Mouse (Mus musculus): ENCODE measurements around the gene Eef1akmt2. TPM values are rescaled to one million over a fixed set of nuclear protein-coding genes. Genes with fewer than 3 reads are reported as not detected.

Gene Eef1akmt2
- 84.6 and 88.5 TPM in 2 replicates for polyA plus RNA-seq (2015; fragmentation: Nextera tagmentation; extraction: Ambion mirVana)

DNA sequence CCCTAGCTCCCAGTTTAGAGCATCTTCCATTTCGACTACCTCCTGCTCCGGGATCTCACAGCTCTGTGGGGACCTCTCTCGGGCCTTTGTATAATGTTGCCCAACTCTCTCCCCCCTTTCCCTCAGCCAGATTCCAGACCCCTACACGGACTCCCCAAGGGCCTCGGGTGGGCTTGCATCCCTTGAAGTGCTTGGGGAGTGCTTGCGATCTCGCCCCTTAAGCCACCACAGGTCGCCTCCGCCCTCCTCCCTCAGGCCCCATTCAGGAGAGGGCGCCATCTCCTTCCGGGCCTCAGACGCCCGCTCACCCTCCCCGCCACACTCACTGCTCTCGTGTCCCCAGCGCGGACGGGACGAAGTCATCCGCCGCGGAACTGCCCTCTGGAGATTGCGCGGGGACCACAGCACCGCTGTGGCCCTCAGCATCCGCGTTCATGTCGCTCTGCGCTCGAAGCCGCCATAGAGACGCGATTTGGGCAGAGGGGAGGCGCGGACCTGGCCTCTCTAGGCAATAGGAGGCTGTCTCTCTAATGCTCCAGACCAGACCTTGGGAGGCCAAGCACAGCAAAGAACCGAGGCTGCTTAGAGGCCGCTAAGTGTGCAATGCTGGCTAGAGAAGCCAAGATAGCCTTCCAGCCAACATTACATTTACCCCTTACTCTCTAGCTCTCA, at the start of gene Eef1akmt2:
TSS of gene Eef1akmt2 (minus strand) at position 501 of the 672 bp plus-strand sequence.
- Histone ChIP-seq H3K4me3 (peak within 1 kb of the TSS; percentile 78), H3K27ac (replicated peaks) (peak within 1 kb of the TSS; percentile 96), H3K36me3 (peaks cover 26% of the 10 kb centered on the region), H3K4me2 (peak within 1 kb of the TSS; percentile 58), H3K4me1 (replicated peaks) (peaks cover 18% of the 10 kb centered on the region), H3K27me3 (no peaks in the 10 kb centered on the region), H3K9ac (peak within 1 kb of the TSS; percentile 81), H3K9me3 (no peaks in the 10 kb centered on the region)
- WGBS, result under 1% methylated on average over 37 of the region's 37 CpGs
- peak; percentile 95 for ATAC-seq (ENCODE audit: low FRiP score, low read depth)

DNA sequence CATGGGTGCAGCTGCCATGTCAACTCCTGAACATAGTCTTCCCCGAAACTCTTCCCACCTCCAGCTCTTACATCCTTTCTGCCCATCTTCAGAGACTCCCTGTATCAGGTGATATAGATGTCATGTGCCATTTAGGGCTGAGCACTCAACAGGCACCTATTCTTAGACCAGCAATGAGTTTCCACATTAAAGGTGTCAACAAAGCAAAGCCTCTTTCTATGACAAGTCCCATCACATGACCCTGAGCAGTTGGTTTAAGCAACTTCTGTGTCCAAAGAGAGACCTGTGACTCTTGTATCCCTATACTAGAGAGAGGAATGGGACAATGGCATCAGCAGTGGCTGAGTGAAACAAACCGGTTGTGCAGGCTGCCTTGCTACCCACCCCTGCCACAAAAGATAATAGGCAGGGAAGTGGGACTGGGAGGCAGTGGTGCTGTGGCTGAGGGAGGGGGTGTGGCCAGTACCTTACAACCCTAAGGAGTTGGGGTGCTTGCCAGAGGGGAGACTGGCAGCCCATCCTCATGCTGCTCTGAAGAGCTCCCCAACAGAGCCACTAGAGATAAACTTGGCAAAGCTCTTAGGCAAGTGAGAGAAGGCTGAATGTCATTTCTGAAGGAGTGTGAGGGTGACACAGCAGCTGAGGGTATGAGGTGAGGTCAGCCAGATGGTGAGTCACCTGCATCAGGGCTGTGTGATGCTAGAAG, 48.5 kb upstream of the Eef1akmt2 start:
- Histone ChIP-seq H3K36me3 (no peaks in the 10 kb centered on the region), H3K4me3 (no peak overlapping the region), H3K9me3 (no peaks in the 10 kb centered on the region), H3K4me1 (replicated peaks) (no peaks in the 10 kb centered on the region), H3K27ac (replicated peaks) (no peak overlapping the region), H3K9ac (no peak overlapping the region), H3K27me3 (no peaks in the 10 kb centered on the region), H3K4me2 (no peak overlapping the region)
- ATAC-seq (ENCODE audit: low FRiP score, low read depth), result no peak
- WGBS, result 58% methylated on average over 2 of the region's 2 CpGs

DNA sequence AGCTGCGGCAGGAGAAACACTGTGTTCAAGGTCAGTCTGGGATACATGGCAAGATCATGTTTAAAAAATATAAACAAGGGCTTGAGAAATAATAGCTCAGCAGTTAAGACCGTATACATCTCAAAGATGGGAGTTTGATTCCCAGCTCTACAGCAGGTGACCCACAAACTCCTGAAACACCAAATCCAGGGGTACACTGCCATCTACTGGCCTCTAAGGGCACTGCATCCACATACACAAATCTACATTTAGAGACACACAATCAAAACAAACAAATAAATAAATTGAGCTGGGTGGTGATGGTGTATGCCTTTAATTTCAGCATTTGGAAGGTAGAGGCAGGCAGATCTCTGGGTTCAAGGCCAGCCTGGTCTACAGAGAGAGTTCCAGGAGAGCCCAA, 45.8 kb upstream of the Eef1akmt2 start:
- Histone ChIP-seq H3K4me3 (no peak overlapping the region), H3K36me3 (no peaks in the 10 kb centered on the region), H3K27me3 (no peaks in the 10 kb centered on the region), H3K9ac (no peak overlapping the region), H3K27ac (replicated peaks) (no peak overlapping the region), H3K9me3 (no peaks in the 10 kb centered on the region), H3K4me2 (no peak overlapping the region), H3K4me1 (replicated peaks) (no peaks in the 10 kb centered on the region)
- ATAC-seq (ENCODE audit: low FRiP score, low read depth), result no peak
- 85% methylated on average over 2 of the region's 2 CpGs for WGBS

DNA sequence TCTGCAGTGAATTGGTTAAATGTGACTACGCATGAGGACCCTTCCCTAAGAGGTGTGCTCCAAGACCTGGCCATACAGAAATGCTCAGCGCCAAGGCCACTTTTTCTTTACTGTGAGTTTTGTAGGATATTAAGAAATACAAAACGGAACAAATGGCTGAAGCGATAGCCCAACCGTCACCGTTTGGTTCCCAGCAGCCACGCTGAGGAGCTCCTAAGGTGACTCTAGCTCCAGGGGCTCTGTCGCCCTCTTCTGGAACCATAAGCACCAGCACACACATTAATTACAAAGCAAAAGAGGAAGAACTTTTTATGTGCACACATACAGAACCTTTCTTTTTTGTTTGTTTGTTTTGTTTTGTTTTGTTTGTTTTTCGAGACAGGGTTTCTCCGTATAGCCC, 44.8 kb upstream of the Eef1akmt2 start:
- H3K9ac ChIP-seq, result no peak overlapping the region
- H3K4me2 ChIP-seq, result no peak overlapping the region
- H3K4me3 ChIP-seq, result no peak overlapping the region
- no peaks in the 10 kb centered on the region for H3K27me3 ChIP-seq
- H3K9me3 ChIP-seq, result no peaks in the 10 kb centered on the region
- H3K27ac ChIP-seq (replicated peaks), result no peak overlapping the region
- H3K36me3 ChIP-seq, result no peaks in the 10 kb centered on the region
- ATAC-seq (ENCODE audit: low FRiP score, low read depth), result no peak
- WGBS, result 82% methylated on average over 10 of the region's 10 CpGs
- H3K4me1 ChIP-seq (replicated peaks), result no peaks in the 10 kb centered on the region

DNA sequence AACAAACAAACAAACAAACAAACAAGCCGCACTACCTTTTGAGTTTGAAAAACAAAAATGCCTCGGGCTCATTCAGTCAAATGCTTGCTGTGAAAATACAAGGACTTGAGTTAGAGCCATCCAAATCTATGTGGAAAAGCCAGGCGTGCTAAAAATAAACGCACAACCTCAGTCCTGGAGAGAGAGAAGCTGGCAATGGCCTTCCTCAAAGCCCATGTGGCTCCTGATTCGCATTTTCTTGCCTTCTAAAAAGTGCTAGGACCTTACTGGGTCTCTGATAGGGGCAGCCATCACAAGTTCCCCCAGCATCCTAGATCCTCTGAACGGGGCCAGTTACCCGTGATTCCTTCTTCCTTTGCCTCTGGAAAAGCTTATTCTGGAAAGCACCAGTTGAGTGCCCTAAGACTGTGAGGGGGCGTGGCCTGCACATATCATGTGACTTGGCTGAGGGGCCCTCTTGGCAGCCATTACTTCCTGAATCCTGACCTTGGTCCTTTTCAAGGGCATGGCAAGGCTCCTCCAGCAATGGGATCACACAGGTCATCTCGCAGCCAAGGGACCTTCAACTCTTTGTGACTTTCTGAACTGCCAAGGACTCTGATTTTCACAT, 43.8 kb upstream of the Eef1akmt2 start:
- WGBS, result 87% methylated on average over 9 of the region's 9 CpGs

DNA sequence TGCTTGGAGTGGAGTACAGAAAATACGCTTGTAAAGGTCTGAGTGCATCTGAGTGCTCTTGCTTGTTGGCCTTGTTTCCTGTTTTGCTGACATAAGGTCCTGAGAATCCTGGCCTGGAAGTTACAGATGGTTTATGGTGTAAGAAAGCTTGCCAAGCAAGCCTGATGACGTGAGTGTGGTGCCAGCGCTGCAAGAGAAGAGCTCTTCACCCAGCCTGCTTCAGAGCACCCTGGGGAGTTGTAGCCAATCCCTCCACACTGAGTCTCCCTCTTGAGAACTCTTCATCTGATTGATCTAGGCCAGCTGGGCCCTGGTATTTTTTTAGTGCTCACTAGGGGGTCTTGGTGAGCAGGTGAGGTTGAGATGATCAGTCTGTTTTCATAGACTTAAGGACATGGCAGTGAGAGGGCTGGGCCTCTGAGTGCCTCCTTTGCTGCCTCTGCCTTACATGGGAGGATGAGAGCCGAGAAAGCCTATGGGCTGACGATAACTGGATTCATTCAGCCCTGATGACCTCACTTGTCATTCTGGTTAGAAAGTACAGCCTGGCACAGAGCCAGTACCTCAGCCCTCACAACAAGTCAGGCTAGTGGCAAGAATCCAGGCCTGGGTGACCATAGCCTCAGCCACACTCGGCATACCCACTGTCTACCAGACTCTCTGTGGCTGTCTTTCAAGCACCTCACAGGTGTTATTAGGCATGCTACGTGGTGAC, 42.5 kb upstream of the Eef1akmt2 start:
- no peaks in the 10 kb centered on the region for H3K36me3 ChIP-seq
- ATAC-seq (ENCODE audit: low FRiP score, low read depth), result no peak
- H3K4me1 ChIP-seq (replicated peaks), result no peaks in the 10 kb centered on the region
- 65% methylated on average over 7 of the region's 7 CpGs for WGBS
- no peaks in the 10 kb centered on the region for H3K27me3 ChIP-seq
- H3K4me2 ChIP-seq, result no peak overlapping the region
- H3K9ac ChIP-seq, result no peak overlapping the region
- no peak overlapping the region for H3K27ac ChIP-seq (replicated peaks)
- H3K9me3 ChIP-seq, result no peaks in the 10 kb centered on the region
- no peak overlapping the region for H3K4me3 ChIP-seq

More for the DNA sequence above, 43.8 kb upstream of the Eef1akmt2 start:
- H3K4me1 ChIP-seq (replicated peaks), result no peaks in the 10 kb centered on the region
- H3K4me2 ChIP-seq, result no peak overlapping the region
- no peaks in the 10 kb centered on the region for H3K36me3 ChIP-seq
- no peak for ATAC-seq (ENCODE audit: low FRiP score, low read depth)
- no peaks in the 10 kb centered on the region for H3K27me3 ChIP-seq
- no peaks in the 10 kb centered on the region for H3K9me3 ChIP-seq
- no peak overlapping the region for H3K9ac ChIP-seq
- no peak overlapping the region for H3K27ac ChIP-seq (replicated peaks)
- no peak overlapping the region for H3K4me3 ChIP-seq

DNA sequence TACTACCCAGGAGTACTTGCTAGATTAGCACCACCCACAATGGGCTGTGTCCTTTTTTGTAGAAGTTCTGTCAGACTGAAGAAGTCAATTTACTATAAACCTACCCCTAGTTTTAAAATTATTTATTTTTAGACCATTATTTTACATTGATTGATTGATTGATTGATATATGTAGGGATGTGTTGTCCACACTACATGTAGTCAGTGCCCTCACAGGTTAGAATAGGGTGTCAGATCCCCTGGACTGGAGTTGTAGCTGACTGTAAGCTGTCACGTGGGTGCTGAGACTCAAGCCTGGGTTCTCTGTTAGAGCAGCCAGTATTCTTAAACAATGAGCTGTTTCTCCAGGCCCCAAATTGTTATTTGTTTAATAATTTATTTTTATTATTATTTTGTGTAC, 40.9 kb upstream of the Eef1akmt2 start:
- H3K4me3 ChIP-seq, result no peak overlapping the region
- H3K27ac ChIP-seq (replicated peaks), result no peak overlapping the region
- H3K27me3 ChIP-seq, result no peaks in the 10 kb centered on the region
- H3K4me1 ChIP-seq (replicated peaks), result no peaks in the 10 kb centered on the region
- 95% methylated on average over 1 of the region's 1 CpGs for WGBS
- ATAC-seq (ENCODE audit: low FRiP score, low read depth), result no peak
- H3K9me3 ChIP-seq, result no peaks in the 10 kb centered on the region
- H3K36me3 ChIP-seq, result no peaks in the 10 kb centered on the region
- no peak overlapping the region for H3K4me2 ChIP-seq
- H3K9ac ChIP-seq, result no peak overlapping the region

DNA sequence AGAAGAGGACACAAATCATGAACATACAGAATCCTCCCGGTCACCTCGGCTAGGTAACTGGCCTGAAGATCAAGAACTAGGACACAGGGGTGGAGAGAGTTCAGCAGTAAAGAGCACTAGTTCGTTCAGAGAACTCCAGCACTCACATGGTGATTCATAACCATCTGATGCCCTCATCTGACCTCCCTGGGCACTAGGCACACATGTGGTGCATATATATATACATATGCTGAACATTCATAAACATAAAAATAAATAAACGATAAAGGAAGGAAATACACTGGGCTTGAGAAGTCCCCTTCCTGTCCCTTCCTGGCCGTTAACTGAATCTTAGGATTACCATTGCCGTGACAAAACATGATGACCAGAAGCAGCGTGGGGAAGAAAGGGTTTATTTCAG, 40.3 kb upstream of the Eef1akmt2 start:
- Histone ChIP-seq H3K27me3 (no peaks in the 10 kb centered on the region), H3K9ac (no peak overlapping the region), H3K4me2 (no peak overlapping the region), H3K4me3 (no peak overlapping the region), H3K36me3 (no peaks in the 10 kb centered on the region), H3K27ac (replicated peaks) (no peak overlapping the region), H3K4me1 (replicated peaks) (no peaks in the 10 kb centered on the region), H3K9me3 (no peaks in the 10 kb centered on the region)
- WGBS, result 86% methylated on average over 7 of the region's 7 CpGs
- no peak for ATAC-seq (ENCODE audit: low FRiP score, low read depth)

DNA sequence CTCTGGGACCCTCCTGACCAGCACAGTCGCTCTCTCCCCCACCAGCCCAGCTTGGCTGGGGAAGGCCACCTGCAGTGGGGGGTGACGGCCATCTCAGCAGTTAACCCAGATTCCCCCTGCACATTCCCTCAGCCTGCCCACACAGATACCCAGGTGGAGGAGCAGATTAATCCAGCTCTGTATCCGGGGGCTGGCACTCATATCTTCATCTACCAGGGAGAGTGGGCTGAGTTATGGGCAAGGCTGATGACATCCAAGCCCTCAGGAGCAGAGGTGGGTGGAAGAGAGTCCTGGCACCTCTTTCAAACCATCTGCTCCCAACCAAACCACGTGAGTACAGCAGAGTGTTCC, 39.8 kb upstream of the Eef1akmt2 start:
- no peaks in the 10 kb centered on the region for H3K9me3 ChIP-seq
- WGBS, result 51% methylated on average over 4 of the region's 4 CpGs
- no peaks in the 10 kb centered on the region for H3K4me1 ChIP-seq (replicated peaks)
- H3K27ac ChIP-seq (replicated peaks), result no peak overlapping the region
- no peak overlapping the region for H3K4me3 ChIP-seq
- no peaks in the 10 kb centered on the region for H3K27me3 ChIP-seq
- no peak overlapping the region for H3K9ac ChIP-seq
- H3K36me3 ChIP-seq, result no peaks in the 10 kb centered on the region
- no peak for ATAC-seq (ENCODE audit: low FRiP score, low read depth)
- no peak overlapping the region for H3K4me2 ChIP-seq

DNA sequence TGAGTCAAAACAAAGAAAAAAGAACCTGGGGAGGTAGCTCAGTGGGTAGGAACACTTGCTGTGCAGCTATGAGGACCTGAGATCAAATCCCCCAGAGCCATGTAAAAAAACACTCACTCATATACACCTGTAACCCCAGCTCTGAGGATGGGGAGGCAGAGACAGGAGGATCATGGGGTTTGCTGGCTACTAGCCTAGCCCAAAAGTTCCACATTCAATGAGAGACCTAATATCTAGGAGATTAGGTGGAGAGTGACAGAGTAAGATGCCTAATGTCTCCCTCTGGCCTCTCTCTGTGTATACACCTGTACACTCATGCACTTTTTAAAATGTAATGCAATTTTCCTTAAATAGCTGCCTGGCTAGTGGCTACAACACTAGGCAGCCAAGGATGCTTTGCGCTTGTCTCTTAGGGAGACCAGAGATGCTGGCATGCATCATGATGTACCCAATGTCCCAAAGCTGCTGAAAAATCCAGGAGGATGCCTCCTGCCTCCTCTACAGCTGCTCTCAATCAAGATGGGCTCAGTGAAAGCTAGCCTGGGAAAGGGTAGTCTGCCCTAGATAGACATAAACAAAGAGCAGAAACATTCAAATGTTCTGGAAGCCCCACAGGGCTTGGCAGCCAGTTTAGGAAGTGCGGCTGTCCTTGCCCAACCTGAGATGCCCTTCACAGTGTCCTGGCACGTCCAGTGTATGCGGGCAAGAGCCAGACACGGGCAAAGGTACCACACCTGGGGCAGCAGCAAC, 39.3 kb upstream of the Eef1akmt2 start:
- ATAC-seq (ENCODE audit: low FRiP score, low read depth), result no peak

DNA sequence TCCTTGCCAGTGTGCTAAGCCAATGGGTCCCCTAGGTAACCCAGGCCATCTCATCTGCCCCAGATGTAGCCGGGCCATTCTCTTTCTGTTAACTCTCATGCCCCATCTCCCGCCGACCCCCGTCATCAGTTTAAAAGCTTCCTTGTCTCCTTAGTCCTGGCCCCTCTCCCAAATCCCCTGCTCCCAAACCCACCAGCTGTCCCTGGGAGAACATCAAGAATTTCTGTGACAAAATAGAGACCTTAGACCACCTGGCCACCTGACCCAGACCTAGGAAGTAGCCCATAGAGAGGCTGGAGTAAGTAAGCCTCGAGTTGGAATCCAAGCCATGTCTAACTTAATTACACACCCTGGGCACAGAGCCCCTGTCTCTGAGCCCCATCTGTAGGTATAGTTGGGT, 37.7 kb upstream of the Eef1akmt2 start:
- ATAC-seq (ENCODE audit: low FRiP score, low read depth), result no peak
- H3K27me3 ChIP-seq, result no peaks in the 10 kb centered on the region
- no peak overlapping the region for H3K4me2 ChIP-seq
- no peaks in the 10 kb centered on the region for H3K4me1 ChIP-seq (replicated peaks)
- H3K9ac ChIP-seq, result no peak overlapping the region
- no peak overlapping the region for H3K4me3 ChIP-seq
- H3K27ac ChIP-seq (replicated peaks), result no peak overlapping the region
- WGBS, result 91% methylated on average over 5 of the region's 5 CpGs
- H3K36me3 ChIP-seq, result no peaks in the 10 kb centered on the region
- no peaks in the 10 kb centered on the region for H3K9me3 ChIP-seq

More for the DNA sequence above, 39.3 kb upstream of the Eef1akmt2 start:
- no peak overlapping the region for H3K27ac ChIP-seq (replicated peaks)
- 84% methylated on average over 5 of the region's 5 CpGs for WGBS
- no peaks in the 10 kb centered on the region for H3K9me3 ChIP-seq
- H3K4me3 ChIP-seq, result no peak overlapping the region
- no peaks in the 10 kb centered on the region for H3K36me3 ChIP-seq
- no peak overlapping the region for H3K4me2 ChIP-seq
- no peaks in the 10 kb centered on the region for H3K27me3 ChIP-seq
- no peak overlapping the region for H3K9ac ChIP-seq
- no peaks in the 10 kb centered on the region for H3K4me1 ChIP-seq (replicated peaks)
